Mouse (Mus musculus): ENCODE data around the gene Arid1b. TPM values are rescaled to one million over a fixed set of nuclear protein-coding genes. Genes with fewer than 3 reads are reported as not detected.

Gene Arid1b
- polyA plus RNA-seq, 2 experiments from 2014 or later: 9.6 to 12.1 TPM

- no peak for ATAC-seq
Observed at GRCm38 (mm10) chr17:5287641-5288040, 293.5 kb downstream of the Arid1b start.

DNA sequence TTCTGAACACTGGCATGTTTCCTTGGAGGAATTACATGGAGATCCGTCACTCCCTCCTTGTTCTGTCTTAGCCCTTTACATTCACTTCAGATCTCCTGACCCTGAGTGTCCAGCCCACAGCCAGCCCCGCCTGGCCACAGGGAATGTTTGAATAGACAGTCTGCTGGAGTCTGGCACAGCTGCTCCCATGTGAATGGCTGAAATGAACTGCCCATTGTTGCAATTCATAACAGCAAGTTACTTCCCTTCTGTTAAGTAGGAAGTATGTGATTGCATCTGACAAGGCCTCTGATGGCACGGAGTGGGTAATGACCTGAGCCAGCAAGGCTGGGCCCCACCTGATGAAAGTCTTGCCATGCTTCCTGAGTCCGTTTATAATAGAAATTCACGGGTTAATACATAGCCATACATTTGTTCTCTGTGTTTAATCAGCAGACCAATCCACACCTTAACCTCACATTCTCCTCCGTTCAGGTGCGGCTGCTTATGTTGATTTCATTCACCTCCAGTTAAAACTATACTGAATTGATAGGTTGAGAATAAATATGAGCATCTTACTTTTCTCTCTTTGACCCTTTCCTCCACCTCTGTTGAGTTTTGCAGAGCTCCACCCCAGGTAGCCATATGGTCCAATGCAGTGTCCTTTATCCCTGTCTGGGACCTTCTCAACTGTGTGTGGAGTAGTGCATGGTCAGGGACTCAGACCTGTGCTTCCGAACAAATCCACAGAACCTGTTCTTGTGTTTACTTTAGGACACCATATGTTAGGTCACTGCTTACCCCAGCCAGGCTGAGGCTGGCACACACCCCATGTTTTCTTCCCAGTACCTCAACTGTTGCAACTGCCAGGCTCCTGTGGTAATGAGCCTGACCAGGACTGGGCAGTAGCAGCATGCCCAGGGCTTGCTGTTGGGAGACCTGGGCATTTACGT lies 299.8 kb downstream of the Arid1b start:
- ATAC-seq: no peak

DNA sequence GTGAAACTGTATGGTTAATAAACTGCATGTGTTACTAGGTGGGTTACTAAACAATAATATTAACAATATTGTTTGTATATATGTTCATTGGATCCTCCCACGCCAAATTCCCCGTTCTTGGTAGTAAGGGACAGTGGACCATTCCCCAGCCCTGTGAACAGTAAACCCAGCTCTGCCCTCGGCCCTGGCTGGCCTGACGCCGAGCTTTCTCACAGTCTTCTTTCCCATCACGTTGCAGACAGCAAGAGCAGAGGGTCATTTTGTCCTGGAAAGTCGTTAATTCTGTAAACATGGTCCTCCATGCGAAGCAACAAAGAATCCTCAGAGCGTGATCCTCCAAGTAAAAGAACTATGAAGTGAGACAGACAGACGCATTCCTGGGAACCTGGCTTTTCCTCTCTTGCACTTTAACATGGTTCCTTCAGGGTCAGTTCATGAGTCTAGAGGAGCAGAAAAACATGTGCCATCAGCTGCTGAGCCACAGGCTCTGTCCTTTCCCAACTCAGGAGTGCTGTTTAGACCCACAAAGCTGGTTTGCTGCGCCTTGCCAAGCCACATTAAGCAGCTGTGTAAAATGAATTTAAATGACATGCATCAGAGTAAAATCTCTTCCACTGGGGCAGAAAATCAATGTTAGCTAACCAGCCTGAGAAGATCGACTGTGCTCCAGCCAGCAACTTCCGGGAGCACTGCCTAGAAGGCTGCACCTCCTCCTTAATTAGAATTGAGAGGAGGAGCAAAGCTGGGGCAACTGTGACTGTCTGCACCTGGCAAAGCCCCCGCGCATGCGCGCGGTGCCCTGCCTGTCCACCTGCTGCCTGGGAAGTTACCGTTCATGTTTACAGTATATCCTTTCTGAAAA lies 301.2 kb downstream of the Arid1b start:
- peak; percentile 98 for ATAC-seq

GRCm38 (mm10) chr17:5295948-5296262 lies 301.8 kb downstream of the Arid1b start:
- no peak for ATAC-seq

DNA sequence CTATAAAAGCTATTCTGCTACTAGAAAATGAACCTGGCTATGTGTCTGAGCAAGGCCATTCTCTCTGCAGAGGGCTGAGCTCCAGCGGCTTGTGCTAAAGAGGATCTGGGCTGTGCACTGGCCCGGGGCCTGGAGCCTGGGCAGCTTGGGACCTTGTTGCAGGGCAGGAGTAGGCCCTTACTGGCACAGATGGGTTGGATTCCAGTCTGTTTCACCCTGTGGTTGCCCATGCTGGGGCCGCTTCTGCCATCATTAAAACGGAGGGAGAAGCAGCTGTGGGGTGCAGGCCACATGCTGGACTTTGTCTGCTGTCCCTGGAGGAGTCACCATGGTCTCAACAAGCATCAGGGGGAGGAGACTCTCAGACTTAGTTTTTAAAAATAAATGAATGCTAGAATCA lies 303.4 kb downstream of the Arid1b start:
- no peak for ATAC-seq

DNA sequence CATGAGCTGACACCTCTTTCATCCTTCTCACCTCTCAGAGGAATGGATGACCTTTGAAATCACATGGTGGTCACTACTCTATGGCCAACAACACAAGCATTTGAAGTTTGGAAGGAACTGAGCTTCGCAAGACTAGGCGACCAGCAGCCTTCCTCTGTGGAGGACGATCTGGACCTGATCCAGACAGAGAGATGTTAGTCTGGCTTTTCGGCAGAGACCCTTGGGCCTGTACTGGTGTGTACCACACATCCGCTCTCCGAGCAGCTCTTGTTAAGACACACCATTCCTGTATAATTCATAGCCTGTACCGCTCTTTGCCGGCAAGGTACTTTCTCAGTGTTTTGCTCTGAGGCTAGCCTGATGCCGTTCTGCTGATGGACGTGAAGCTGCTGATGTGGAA lies 303.9 kb downstream of the Arid1b start:
- ATAC-seq: no peak

- ATAC-seq: no peak
Observed at GRCm38 (mm10) chr17:5298891-5299559, 304.9 kb downstream of the Arid1b start.

- peak; percentile 85 for ATAC-seq
Observed at GRCm38 (mm10) chr17:5302971-5303746, 309.0 kb downstream of the Arid1b start.

- ATAC-seq: no peak
Observed at GRCm38 (mm10) chr17:5305783-5306477, 311.8 kb downstream of the Arid1b start.

GRCm38 (mm10) chr17:5309930-5310329 lies 315.8 kb downstream of the Arid1b start:
- ATAC-seq: no peak

GRCm38 (mm10) chr17:5310425-5310888 lies 316.3 kb downstream of the Arid1b start:
- no peak for ATAC-seq

GRCm38 (mm10) chr17:5311062-5311461 lies 316.9 kb downstream of the Arid1b start:
- ATAC-seq: no peak

DNA sequence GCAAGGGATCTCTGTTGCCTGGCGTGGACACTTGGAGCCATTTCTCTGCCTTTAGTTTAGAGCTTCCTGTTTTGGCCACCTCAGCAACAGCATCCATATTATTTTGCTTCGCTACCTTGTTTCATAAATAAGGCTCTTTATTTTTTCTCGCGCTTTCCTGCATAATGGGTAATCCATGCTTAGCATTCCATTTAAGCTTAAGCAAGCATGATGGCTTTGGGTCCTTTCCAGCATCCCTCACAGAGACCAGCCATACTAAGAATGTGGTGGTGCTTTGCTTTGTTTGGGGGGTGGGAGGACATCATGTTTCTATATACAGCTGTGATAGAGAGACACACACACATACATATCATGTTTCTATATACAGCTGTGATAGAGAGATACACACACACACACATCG lies 318.2 kb downstream of the Arid1b start:
- ATAC-seq: no peak

GRCm38 (mm10) chr17:5314735-5315134 lies 320.6 kb downstream of the Arid1b start:
- ATAC-seq: no peak

DNA sequence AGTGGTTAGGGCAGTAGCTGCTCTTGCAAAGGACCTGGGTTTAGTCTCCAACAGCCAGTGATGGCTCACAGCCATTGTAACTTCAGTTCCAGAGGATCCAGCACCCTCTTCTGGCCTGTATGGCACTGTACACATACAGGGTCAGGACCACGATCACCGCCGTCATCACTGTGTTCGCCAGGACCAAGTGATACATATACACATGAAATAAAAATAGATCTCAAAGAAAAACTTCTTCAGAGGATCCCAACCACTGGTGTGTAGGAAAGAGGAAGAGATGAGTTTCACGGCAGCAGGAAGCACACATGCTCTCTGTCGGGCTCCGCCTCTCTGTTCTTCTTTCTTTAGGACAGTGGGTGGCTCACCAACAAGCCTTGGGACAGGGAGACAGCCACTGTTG lies 322.4 kb downstream of the Arid1b start:
- ATAC-seq: no peak

GRCm38 (mm10) chr17:5321589-5322225 lies 327.6 kb downstream of the Arid1b start:
- ATAC-seq: no peak

- no peak for ATAC-seq
Observed at GRCm38 (mm10) chr17:5322594-5322993, 328.5 kb downstream of the Arid1b start.

DNA sequence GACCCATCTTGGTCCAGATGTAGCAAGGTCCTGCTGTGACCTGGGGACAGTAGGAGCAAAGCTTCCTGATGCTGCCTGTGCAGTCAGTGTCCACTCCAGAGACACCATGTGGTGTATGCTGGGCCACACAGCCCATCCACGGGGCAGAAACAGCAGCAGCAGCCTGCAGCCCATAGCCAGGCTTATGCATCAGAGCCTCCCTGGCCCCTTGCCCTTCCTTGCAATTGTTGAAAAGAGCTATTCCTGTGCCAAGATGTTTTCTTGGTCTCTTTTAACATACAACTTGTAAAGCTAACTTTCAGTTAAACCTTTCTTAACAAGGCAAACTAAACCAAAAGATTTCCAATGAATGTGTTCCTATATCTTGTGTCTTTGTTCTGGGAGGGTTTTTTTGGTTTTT lies 329.6 kb downstream of the Arid1b start:
- ATAC-seq: no peak

- ATAC-seq: no peak
Observed at GRCm38 (mm10) chr17:5324236-5324876, 330.2 kb downstream of the Arid1b start.

- ATAC-seq: no peak
Observed at GRCm38 (mm10) chr17:5326689-5327088, 332.6 kb downstream of the Arid1b start.

Data from activated CD4-positive, CD25-positive, alpha-beta regulatory T cell, adult 4 months (primary cell).